Mouse (Mus musculus) gastrocnemius, postnatal 36 days (tissue): ENCODE measurements around the gene Uap1l1. TPM values are rescaled to one million over a fixed set of nuclear protein-coding genes. Genes with fewer than 3 reads are reported as not detected.
"Not testable (repeated sequence)": the region's sequence is repeated elsewhere in the genome, so short reads cannot be mapped to it uniquely, and the experiment has no call there.

Experiments used
- DNase-seq, 2 experiments: peaks; one replicate each; pipeline ENCODE4 v3.0.0; 2022
- intact Hi-C: fragments of 180-260 bp; cut with DNase I; formaldehyde crosslinking; loops from one replicate; pipeline ENCODE4 v1.15.1; 2025
- long read RNA-seq, 2 experiments: library from polyadenylated mRNA; stranded (forward); transcript quantifications; one replicate each; pipeline ENCODE4 v2.0.0; 2021
- total RNA-seq, 2 experiments: library from RNA; stranded (reverse); gene quantifications; 2 replicates each; pipeline ENCODE4 v1.2.3; 2021

Uap1l1 gene
- total RNA-seq, result 1 to 10 TPM; 2.2 to 3.4 TPM
- long read RNA-seq, experiment 1, partial matches to known transcripts, result 2 of 8 reads
- long read RNA-seq, experiment 1, other reads (novel, unspliced or antisense), result 2 of 8 reads
- long read RNA-seq, experiment 2, transcript Uap1l1-201 (9 exons, 3,349 nt), result major isoform, 6 of 8 reads
- long read RNA-seq, experiment 2, partial matches to known transcripts, result 0 of 8 reads
- long read RNA-seq, experiment 2, other reads (novel, unspliced or antisense), result 1 of 8 reads

GRCm38 (mm10) chr2:25365091-25365761 lies at the start of gene Uap1l1:
Gene Uap1l1, minus strand, starts transcription at chr2:25365682.
- peak; percentile 67 to 83 for DNase-seq
- intact Hi-C loops, result no loop called here

- intact Hi-C loops, result loop anchor here (5.0 kb wide), 1 partner anchor 36 kb away; no protein-coding TSS in a partner anchor
These were observed 48.0 kb upstream of the Uap1l1 start for GRCm38 (mm10) chr2:25413436-25413835.

GRCm38 (mm10) chr2:25408908-25409307 lies 43.4 kb upstream of the Uap1l1 start:
- no peak for DNase-seq
- intact Hi-C loops, result no loop called here

More at GRCm38 (mm10) chr2:25413436-25413835, 48.0 kb upstream of the Uap1l1 start:
- not testable (repeated sequence) for DNase-seq

GRCm38 (mm10) chr2:25403994-25404393 lies 38.5 kb upstream of the Uap1l1 start:
- intact Hi-C loops, result no loop called here
- no peak for DNase-seq

GRCm38 (mm10) chr2:25402972-25403601 lies 37.6 kb upstream of the Uap1l1 start:
- DNase-seq, result peak; percentile 53 to 66
- intact Hi-C loops, result no loop called here

- DNase-seq, result peak in 1 of 2 experiments; percentile 34
- intact Hi-C loops, result no loop called here
These were observed 37.0 kb upstream of the Uap1l1 start for GRCm38 (mm10) chr2:25402377-25402971.

- intact Hi-C loops, result loop anchor here (2.0 kb wide), 1 partner anchor 24 kb away; no protein-coding TSS in a partner anchor
- DNase-seq, result peak; percentile 60 to 61
These were observed 35.3 kb upstream of the Uap1l1 start for GRCm38 (mm10) chr2:25400764-25401163.

- intact Hi-C loops, result loop anchor here (2.0 kb wide), 1 partner anchor 23 kb away; no protein-coding TSS in a partner anchor
- DNase-seq, result peak; percentile 47 to 64
These were observed 34.8 kb upstream of the Uap1l1 start for GRCm38 (mm10) chr2:25400291-25400690.

GRCm38 (mm10) chr2:25399051-25399450 lies 33.6 kb upstream of the Uap1l1 start, which contains the start of gene Npdc1:
Gene Npdc1, plus strand, starts transcription at chr2:25399351.
- intact Hi-C loops, result no loop called here
- no peak for DNase-seq

GRCm38 (mm10) chr2:25398065-25398464 lies 32.6 kb upstream of the Uap1l1 start:
- DNase-seq, result no peak
- intact Hi-C loops, result no loop called here

- no peak for DNase-seq
- intact Hi-C loops, result no loop called here
These were observed 31.5 kb upstream of the Uap1l1 start for GRCm38 (mm10) chr2:25397010-25397409.

GRCm38 (mm10) chr2:25396597-25396983 lies 31.1 kb upstream of the Uap1l1 start:
- peak in 1 of 2 experiments; percentile 30 for DNase-seq
- intact Hi-C loops, result no loop called here

GRCm38 (mm10) chr2:25395721-25396596 lies 30.5 kb upstream of the Uap1l1 start, which contains the start of gene Entpd2:
Gene Entpd2, plus strand, starts transcription at chr2:25395874.
- intact Hi-C loops, result no loop called here
- DNase-seq, result peak in 1 of 2 experiments; percentile 15

GRCm38 (mm10) chr2:25394281-25395221 lies 29.1 kb upstream of the Uap1l1 start:
- DNase-seq, result peak; percentile 62 to 72
- intact Hi-C loops, result no loop called here

- intact Hi-C loops, result no loop called here
- no peak for DNase-seq
These were observed 25.8 kb upstream of the Uap1l1 start for GRCm38 (mm10) chr2:25391266-25391665.

- DNase-seq, result no peak
- intact Hi-C loops, result no loop called here
These were observed 19.0 kb upstream of the Uap1l1 start for GRCm38 (mm10) chr2:25384492-25384891.

GRCm38 (mm10) chr2:25376589-25376988 lies 11.1 kb upstream of the Uap1l1 start:
- no peak for DNase-seq
- intact Hi-C loops, result loop anchor here (2.0 to 5.0 kb wide), 3 partner anchors 24 to 51 kb away; partner anchors contain the start of gene Abca2

- intact Hi-C loops, result no loop called here
These were observed 7.9 kb upstream of the Uap1l1 start for GRCm38 (mm10) chr2:25373431-25373830.

More at GRCm38 (mm10) chr2:25373431-25373830, 7.9 kb upstream of the Uap1l1 start:
- DNase-seq, result no peak
